Comparison of ENCODE assay signal across 25 mouse cellular contexts in genomic region chr5:120497071-120497470, GRCm38 (mm10). TPM values are rescaled to one million over a fixed set of nuclear protein-coding genes. Genes with fewer than 3 reads are reported as not detected.
"Had no signal": no experiment of that assay in that cellular context is flagged by ENCODE, and none has a peak within 500 bp of the region (broad histone marks: within the 10 kb centered on the region; RNA-seq: fewer than 3 reads in every experiment).

No protein-coding gene starts in this region.

- H3K4me3 ChIP-seq: lung, embryonic 15.5 days; megakaryocyte, embryonic 14.5 days; midbrain, embryonic 13.5 days; midbrain, embryonic 15.5 days; neural tube, embryonic 12.5 days had no signal

- H3K27me3 ChIP-seq: lung, embryonic 15.5 days; midbrain, embryonic 13.5 days; midbrain, embryonic 15.5 days; neural tube, embryonic 12.5 days had no signal

- DNase-seq: liver, postnatal 0 days; lung, adult 2 months; lung, postnatal 14 days; lung, postnatal 36 days; retina, postnatal 1 day; right cerebral cortex, adult 18-20 months; right cerebral cortex, postnatal 25 days; right cerebral cortex, postnatal 4 days; spleen, adult 18-20 months; thymus, adult 18-20 months; thymus, postnatal 14 days; thymus, postnatal 36 days had no signal

- H3K27ac ChIP-seq: lung, embryonic 15.5 days; macrophage; midbrain, embryonic 13.5 days; midbrain, embryonic 15.5 days; neural tube, embryonic 12.5 days had no signal

- H3K9me3 ChIP-seq: lung, embryonic 15.5 days; megakaryocyte, embryonic 14.5 days; midbrain, embryonic 13.5 days; midbrain, embryonic 15.5 days; neural tube, embryonic 12.5 days had no signal

- H3K9ac ChIP-seq: liver, postnatal 0 days; lung, embryonic 15.5 days; midbrain, embryonic 13.5 days; midbrain, embryonic 15.5 days; neural tube, embryonic 12.5 days had no signal

RNA-seq across cellular contexts. Expression of gene Sds, which starts 20.7 kb away (rescaled TPM):
- total RNA-seq: megakaryocyte progenitor cell, adult 5-6 weeks; midbrain, postnatal 0 days; monocyte, adult 5-6 weeks had no signal
- polyA plus RNA-seq: lung, embryonic 15.5 days; lung, postnatal 0 days; macrophage; midbrain, embryonic 11.5 days; midbrain, embryonic 15.5 days; neural tube, embryonic 12.5 days; small intestine, adult 2 months; stomach, embryonic 14.5 days had no signal

RNA-seq across cellular contexts. Expression of gene Sdsl, which starts 24.5 kb away (rescaled TPM):
- total RNA-seq: monocyte, adult 5-6 weeks had no signal
- polyA plus RNA-seq: macrophage had no signal
